Mouse (Mus musculus) cerebellum, adult 18-20 months (tissue): ENCODE measurements at regions not wholly inside any gene's neighbourhood (a gene's known extent, or its start where the extent isn't known, plus 50 kb on each side); places are given as distances from the start of the nearest gene placed in this dataset.

Experiments used
- DNase-seq, 2 experiments: peaks; one replicate each; pipeline ENCODE4 v3.0.0; 2021

DNA sequence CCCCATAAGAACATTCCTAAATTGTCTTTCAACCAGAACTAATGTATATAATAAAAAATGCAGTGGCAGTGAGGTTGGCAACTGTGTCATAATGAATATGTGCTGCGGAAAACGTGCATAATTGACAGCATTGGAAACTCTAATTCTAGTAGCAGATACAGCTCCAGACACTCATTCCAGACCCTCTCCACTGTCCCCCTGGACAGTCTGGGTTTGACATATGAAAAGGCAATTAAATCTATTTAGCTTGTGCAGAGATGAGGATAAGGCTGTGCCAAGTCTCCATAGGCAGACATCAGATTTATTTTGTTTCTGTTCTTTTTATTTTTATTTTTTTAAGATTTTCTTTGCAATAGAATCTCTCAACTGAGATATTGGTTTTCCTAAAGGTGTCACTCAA, 392.3 kb downstream of the Lrriq3 start:
- no peak for DNase-seq

DNA sequence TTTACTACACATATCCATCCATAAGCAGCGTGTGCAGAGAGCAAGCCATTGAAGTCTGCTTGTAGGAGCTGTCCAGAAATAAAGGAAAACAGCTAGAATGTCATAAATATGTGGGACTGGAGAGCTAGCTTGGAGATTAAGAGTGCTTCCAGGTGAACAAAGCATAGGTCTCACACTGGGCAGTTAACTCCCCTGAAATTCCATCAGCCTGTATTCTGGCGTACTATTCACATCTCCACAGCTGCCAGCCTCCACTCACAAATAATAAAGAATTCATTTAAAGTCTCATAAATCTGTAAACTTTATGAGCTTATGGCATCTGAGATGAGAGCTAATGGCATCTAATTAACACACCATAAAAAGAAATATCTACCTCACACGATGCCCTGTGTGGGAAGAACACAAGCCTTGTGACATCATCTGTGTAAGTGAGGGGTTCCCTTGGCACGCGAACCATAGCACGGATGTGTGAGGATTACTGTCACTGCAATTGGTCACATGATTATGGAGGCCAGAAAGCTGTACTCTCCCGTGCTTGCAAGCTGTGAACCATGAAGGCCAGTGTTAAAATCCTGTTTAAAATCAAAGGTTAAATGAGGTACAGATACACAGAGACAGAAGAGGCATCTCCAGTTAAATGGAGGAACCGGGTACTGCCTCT, 394.8 kb downstream of the Lrriq3 start:
- no peak for DNase-seq

DNA sequence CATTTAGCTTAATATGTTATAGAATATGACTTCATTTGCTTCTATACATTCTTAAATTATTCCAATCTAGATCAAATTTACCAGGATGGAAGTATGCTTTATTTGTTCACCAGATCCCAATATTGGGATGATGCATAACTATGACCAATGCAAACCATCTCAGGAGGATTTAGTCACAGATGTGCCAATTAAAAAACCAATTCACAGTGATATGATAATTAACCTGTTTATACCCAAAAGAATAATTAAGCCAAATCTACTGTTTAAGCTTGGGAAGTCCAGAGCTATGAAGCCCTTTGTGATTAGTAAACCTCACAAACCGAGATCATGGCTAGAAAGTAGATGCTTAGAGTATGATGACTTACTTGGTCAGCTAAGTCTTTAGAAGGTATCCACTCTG, 397.4 kb downstream of the Lrriq3 start:
- DNase-seq, result no peak

DNA sequence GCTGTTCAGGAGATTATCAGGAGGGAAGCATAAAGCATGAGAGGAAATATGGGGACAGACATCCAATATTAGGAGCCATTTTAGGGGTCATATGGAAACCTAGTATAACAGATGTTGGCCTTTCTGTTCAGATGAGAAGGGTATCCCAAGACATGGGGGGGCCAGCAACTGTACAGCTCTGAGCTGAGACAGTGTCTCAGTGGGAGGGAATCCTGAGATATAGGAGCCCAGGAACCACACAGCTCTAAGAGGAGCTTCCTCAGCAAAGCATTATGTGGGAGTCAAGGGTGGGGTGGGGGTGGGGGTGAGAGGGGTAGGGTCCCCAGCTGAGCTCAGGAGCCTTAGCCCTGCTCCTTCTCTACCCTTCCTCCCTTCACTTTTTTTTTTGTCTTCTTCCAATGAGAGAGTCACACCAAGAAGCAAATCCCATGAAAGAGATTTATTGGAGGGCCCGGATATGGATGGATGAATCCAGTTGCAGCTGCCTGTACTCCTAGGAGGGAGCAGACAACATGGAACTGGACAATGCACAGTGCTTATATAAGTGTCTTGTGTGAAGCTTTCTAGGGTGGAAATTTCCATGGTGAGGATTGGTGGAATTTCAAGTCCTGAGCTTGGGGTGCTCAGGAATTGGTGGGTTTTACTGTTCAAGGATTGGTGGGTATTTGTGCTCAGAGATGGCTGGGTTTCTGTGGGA, 417.1 kb downstream of the Lrriq3 start:
- no peak for DNase-seq

DNA sequence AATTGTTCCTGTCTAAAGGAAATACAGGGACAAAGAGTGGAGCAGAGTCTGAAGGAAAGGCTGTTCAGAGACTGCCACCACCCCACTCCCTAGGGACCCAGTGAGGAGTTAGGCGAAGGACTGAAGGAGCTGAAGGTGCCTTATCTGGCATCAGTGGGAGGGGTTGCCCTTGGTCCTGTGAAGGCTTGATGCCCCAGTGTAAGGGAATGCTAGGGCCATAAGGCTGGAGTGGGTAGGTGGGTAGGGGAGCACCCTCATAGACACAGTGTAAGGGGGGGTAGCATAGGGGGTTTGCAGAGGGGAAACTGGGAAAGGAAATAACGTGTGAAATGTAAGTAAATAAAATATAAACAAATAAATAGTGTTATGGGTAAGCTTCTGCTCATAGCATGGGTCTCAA, 420.7 kb downstream of the Lrriq3 start:
- DNase-seq, result no peak

DNA sequence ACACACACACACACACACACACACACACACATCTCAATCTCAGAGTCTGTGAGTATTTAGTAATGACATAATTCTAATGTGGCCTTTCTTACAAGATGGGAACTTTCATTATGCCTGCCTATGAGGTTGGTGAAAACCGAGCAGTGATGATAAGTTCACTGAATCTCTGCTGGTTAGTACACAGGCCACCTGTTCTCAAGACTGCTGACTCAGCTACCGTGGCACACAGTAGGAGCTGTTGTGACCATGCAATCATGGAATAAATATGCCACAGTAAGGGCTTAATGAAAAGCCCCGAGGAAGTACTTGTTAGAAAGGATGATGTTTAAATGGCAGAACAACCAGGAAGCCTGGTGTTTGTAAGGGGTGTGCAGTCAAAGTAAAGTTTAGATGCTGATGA, 436.1 kb downstream of the Lrriq3 start:
- no peak for DNase-seq

DNA sequence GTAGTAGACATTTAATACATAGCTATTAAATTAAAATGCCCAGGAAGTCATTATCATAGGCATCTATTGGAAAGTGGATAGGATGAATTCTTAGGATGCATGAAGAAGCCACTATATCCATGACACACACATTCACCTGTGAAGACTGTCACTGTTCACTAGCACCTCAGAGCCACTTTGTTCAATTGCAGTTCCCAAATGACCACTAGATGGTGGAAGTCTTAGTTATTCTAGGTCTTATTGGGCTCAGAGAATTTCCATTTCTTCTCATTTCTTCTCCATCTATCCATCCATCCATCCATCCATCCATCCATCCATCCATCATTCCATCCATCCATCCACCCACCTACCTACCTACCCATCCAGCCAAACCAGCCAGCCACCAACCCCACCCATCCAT, 437.6 kb downstream of the Lrriq3 start:
- DNase-seq, result no peak

DNA sequence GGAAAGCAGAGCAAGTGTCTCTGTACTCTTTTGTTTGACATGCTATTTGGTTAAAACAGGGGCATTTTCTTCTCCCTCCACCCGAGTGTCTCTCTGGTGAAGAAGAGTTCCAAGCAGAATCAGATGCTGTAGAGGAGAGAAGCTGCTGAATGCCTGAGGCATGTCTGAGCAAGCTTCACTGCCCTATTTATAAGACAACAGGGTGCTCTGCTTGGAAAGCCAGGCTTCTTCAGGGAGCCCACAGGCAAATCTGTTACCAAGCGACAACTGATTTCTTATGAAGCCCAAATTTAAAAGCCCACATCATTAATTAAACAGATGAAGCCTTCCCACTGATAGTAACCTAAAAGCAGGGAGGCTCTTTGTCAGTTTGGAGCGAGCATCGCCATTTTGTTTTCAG, 438.8 kb downstream of the Lrriq3 start:
- no peak for DNase-seq

DNA sequence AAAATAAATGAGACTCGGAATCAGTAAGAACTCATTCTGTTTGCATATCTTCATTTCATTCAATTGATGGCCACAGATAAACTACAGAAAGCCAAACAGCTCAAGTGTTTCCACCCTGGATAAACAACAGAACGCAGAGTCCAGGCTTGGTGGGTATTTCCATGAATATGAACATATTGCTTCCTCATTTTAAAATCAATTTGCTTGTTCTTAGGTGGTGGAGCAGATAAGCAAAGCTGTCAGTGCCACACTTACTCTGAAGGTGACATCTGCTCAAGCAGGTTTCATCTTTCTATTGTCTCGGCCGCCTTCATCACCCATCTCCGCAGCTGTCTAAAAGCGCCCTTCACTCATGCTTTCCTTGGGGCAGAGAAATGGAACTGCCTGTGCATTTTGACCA, 455.0 kb downstream of the Lrriq3 start:
- no peak for DNase-seq

DNA sequence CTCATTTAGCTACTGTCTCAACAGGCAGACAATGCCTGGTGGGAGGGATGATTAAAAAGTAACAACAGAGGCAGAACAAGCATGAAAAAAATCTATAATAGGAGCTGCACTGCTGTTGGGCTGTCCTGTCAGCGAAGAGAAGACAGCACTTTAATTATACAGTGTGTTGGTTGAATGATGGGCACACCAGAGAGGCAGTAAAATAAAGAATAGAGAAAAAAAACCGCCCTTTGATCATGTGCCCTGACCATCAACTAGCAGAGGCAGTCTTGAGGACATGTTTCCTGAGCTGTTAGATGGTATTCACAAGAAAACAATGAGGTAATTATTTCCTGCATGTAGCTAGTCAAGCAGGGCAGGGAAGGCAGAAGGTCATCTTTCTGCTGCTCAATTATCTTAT, 483.9 kb downstream of the Lrriq3 start:
- no peak for DNase-seq

DNA sequence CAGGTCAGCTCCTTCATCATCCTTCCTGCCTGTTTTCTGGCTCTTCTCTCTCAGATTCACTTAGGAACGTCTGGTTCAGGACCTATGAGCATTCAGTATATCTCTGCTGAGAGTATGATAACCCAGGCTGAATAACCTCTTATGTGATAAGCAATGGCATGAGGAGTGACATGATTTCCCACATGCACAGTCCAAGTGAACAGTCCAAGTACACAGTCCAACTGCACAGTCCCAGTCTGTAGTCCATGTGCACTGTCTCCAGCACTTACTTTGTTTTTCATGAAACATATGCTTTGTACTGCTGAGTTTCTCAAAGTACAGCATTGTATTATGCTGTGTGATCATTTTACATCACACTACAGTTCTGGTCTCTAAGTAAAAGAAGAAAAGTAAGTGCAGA, 510.8 kb downstream of the Lrriq3 start:
- DNase-seq, result no peak
